Mouse (Mus musculus) limb, embryonic 12.5 days (tissue): ENCODE measurements around the gene Nono. TPM values are rescaled to one million over a fixed set of nuclear protein-coding genes. Genes with fewer than 3 reads are reported as not detected.

ENCODE experiments used
- ATAC-seq: fragments of 200-750 bp; cut with Nextera tagmentation; 2 replicates; pipeline ENCODE4 v1.8.0; 2017; ENCODE audit warnings: low read depth, moderate TSS enrichment; ENCODE audit not compliant: insufficient number of reproducible peaks, insufficient read depth, low FRiP score, low TSS enrichment
- H3K27ac ChIP-seq: fragments of 300-500 bp; sonication (generic); 2 replicates; pipeline ENCODE4 v1.5.1; 2016; ENCODE audit warnings: mild to moderate bottlenecking, moderate library complexity
- H3K27me3 ChIP-seq: fragments of 300-500 bp; sonication (generic); 2 replicates; pipeline ENCODE4 v1.6.1; 2016; ENCODE audit warnings: mild to moderate bottlenecking, moderate library complexity
- H3K36me3 ChIP-seq: fragments of 300-500 bp; sonication (generic); 2 replicates; pipeline ENCODE4 v1.6.1; 2016; ENCODE audit warnings: mild to moderate bottlenecking, moderate library complexity
- H3K4me1 ChIP-seq: fragments of 300-500 bp; sonication (generic); replicated peaks from 2 replicates; pipeline ENCODE4 v1.6.1; 2016
- H3K4me2 ChIP-seq: fragments of 300-500 bp; sonication (generic); 2 replicates; pipeline ENCODE4 v1.6.1; 2016; ENCODE audit warnings: mild to moderate bottlenecking, moderate library complexity
- H3K4me3 ChIP-seq: fragments of 300-500 bp; sonication (generic); replicated peaks from 2 replicates; pipeline ENCODE4 v1.5.1; 2016; ENCODE audit warnings: mild to moderate bottlenecking
- H3K9ac ChIP-seq: fragments of 300-500 bp; sonication (generic); replicated peaks from 2 replicates; pipeline ENCODE4 v1.6.1; 2016; ENCODE audit warnings: mild to moderate bottlenecking, moderate library complexity
- H3K9me3 ChIP-seq: fragments of 300-500 bp; sonication (generic); 2 replicates; pipeline ENCODE4 v1.6.1; 2016; ENCODE audit warnings: mild to moderate bottlenecking, moderate library complexity
- WGBS: fragments of 180-500 bp; shearing (Covaris S2); methylation state at CpG from one replicate; pipeline ENCODE4 v1.1.7; 2016; 5-methylcytosine and 5-hydroxymethylcytosine counted together
- polyA plus RNA-seq: library from polyadenylated mRNA; unstranded; fragments of >200 nt; fragmentation: Nextera tagmentation; extraction: Ambion mirVana; gene quantifications from 2 replicates; pipeline ENCODE4 v1.2.1, GENCODE M21; 2016

Gene Nono
- 567 and 579 TPM in 2 replicates for polyA plus RNA-seq

DNA sequence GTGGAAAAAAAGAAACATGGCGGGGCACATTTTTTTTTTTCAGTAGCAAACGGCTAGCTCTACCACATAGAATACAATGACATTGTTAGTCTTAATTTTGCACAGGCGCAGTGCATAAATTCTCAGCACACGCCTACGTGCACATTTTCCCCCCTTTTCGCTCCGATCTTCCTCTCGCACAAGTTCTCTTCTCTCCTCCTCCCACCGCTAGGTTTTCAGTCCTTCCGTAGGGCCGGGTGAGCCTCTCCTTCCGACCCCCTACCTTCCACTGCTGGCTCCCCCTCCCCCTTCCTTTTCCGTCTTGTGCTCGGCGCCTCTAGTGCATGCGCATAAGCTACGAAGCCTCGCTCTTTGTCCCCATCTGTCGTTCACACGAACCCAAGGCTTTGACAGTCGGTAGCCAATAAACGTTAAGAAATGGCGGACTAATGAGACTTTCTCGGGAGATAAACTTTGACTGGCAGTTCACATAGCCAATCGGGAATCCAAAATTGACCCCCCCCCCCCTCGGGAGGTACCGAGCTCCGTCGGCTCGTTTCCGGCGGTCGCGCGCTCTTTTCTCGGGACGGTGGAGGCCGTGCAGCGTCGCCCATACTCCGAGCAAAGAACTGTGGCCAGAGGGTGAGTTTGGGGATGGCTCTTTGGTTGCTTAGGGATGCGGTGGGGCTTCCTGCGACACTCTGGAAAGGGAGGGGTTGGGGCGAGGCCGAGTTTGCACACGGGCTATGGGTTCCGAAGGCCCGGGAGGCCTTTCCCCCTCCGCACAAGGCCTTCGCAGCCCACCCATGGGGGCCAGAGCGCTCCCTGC lies at the start of gene Nono:
TSS of gene Nono (plus strand) at position 177 of the 808 bp plus-strand sequence.
- peak; percentile 92 for ATAC-seq
- Histone ChIP-seq H3K9ac (peak within 1 kb of the TSS; percentile 88), H3K27ac (peak within 1 kb of the TSS; percentile 97), H3K4me2 (peak within 1 kb of the TSS; percentile 58), H3K27me3 (peaks cover 13% of the 10 kb centered on the region), H3K9me3 (no peaks in the 10 kb centered on the region), H3K36me3 (peaks cover 19% of the 10 kb centered on the region), H3K4me3 (peak within 1 kb of the TSS; percentile 63), H3K4me1 (no peaks in the 10 kb centered on the region; the same call in 1 of the 2 replicates)
- 15% methylated on average over 51 of the region's 51 CpGs for WGBS

DNA sequence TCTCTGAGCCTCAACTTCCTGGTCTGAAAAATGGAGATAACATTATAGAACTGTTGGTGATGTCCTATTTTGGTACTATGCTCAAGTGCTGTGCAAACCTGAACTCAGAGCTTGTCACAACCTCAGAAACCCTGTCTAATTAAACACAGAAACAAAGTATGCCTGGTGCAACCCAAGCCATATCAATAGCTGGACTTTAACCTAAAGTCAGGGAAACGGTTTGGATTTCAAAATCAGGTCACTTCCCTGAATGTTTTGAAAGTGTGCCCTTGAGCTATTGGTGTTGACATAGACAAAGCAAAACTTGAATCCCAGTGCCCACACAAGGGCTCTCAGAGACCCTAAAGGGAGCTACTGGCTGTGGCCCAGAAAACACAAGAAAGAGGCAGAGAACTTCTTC lies 49.4 kb upstream of the Nono start:
- Histone ChIP-seq H3K4me3 (no peak overlapping the region), H3K36me3 (no peaks in the 10 kb centered on the region), H3K9me3 (no peaks in the 10 kb centered on the region), H3K9ac (no peak overlapping the region), H3K4me2 (no peak overlapping the region), H3K27ac (no peak overlapping the region), H3K4me1 (no peaks in the 10 kb centered on the region), H3K27me3 (peaks cover 72% of the 10 kb centered on the region)
- 79% methylated on average over 1 of the region's 1 CpGs for WGBS
- ATAC-seq, result no peak

DNA sequence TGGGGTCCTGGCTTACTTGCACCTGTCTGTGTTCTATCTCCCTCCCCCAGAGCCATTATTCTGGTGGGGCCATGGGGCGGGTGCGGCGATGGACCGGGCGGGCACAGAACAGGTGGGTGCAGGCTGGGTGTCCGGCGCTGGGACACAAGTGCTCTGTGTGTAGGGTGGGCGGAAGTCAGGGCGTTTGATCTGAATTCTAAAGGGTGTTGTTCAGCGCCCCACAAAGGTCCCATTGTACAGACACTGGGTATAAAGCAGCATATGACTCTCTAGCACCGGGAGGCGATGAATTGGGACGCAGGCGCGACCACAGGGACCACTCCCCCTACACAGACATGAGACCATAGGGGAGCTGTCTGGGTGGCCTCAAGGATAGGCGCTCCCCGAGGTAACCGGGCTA lies 45.7 kb upstream of the Nono start:
- no peaks in the 10 kb centered on the region for H3K9me3 ChIP-seq
- H3K9ac ChIP-seq, result no peak overlapping the region
- 18% methylated on average over 18 of the region's 18 CpGs for WGBS
- H3K36me3 ChIP-seq, result no peaks in the 10 kb centered on the region
- no peak for ATAC-seq
- H3K27ac ChIP-seq, result no peak overlapping the region
- H3K4me1 ChIP-seq, result no peaks in the 10 kb centered on the region
- peaks cover 91% of the 10 kb centered on the region for H3K27me3 ChIP-seq
- no peak overlapping the region for H3K4me3 ChIP-seq
- no peak overlapping the region for H3K4me2 ChIP-seq

DNA sequence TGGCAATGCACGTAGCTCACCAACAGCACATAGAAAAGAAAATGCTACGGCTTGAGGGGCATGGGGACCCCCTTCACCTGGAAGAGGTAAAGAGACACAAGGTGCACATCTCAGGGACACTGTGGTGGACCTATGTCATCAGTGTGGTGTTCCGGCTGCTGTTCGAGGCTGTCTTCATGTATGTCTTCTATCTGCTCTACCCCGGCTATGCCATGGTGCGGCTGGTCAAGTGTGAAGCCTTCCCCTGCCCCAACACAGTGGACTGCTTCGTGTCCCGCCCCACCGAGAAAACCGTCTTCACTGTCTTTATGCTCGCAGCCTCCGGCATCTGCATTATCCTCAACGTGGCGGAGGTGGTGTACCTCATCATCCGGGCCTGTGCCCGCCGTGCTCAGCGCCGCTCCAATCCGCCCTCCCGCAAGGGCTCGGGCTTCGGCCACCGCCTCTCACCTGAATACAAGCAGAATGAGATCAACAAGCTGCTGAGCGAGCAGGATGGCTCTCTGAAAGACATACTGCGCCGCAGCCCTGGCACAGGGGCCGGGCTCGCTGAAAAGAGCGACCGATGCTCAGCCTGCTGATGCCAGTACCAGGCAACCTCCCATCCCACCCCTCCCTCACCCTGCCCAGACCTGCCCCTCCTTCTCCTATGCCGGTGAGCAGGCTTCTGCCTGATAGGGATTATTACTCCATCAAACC lies 44.5 kb upstream of the Nono start:
- no peak overlapping the region for H3K27ac ChIP-seq
- H3K4me1 ChIP-seq, result no peaks in the 10 kb centered on the region
- no peaks in the 10 kb centered on the region for H3K9me3 ChIP-seq
- WGBS, result 14% methylated on average over 32 of the region's 32 CpGs
- H3K4me2 ChIP-seq, result peak overlapping the region; percentile 54
- no peak for ATAC-seq
- H3K27me3 ChIP-seq, result peaks cover 90% of the 10 kb centered on the region
- peak overlapping the region; percentile 25 for H3K4me3 ChIP-seq
- no peak overlapping the region; the same call in 1 of the 2 replicates for H3K9ac ChIP-seq
- no peaks in the 10 kb centered on the region for H3K36me3 ChIP-seq

DNA sequence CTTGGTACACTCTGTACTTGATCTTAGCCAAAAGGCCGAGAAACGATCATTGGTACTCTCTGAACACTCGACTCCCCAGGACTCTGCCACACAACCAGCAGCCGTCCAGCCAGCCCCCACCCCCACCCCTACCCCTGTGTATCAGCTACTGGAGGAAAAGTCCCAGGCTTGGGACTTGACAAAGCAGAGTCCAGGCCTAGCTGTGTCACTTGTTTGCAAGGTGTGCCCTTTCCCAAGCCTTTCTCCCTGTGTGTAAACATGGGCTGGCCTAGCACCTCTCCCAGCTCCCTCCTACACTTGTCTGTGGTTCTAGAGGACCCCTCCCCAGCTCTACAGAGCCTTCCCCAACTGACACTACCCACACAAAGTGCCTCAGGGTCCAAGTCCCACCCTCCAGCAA lies 42.9 kb upstream of the Nono start:
- ATAC-seq, result no peak
- H3K4me2 ChIP-seq, result no peak overlapping the region
- H3K27ac ChIP-seq, result no peak overlapping the region
- no peaks in the 10 kb centered on the region for H3K36me3 ChIP-seq
- H3K9ac ChIP-seq, result no peak overlapping the region
- H3K4me3 ChIP-seq, result no peak overlapping the region
- WGBS, result 21% methylated on average over 4 of the region's 4 CpGs
- no peaks in the 10 kb centered on the region for H3K9me3 ChIP-seq
- no peaks in the 10 kb centered on the region for H3K4me1 ChIP-seq
- peaks cover 76% of the 10 kb centered on the region for H3K27me3 ChIP-seq

DNA sequence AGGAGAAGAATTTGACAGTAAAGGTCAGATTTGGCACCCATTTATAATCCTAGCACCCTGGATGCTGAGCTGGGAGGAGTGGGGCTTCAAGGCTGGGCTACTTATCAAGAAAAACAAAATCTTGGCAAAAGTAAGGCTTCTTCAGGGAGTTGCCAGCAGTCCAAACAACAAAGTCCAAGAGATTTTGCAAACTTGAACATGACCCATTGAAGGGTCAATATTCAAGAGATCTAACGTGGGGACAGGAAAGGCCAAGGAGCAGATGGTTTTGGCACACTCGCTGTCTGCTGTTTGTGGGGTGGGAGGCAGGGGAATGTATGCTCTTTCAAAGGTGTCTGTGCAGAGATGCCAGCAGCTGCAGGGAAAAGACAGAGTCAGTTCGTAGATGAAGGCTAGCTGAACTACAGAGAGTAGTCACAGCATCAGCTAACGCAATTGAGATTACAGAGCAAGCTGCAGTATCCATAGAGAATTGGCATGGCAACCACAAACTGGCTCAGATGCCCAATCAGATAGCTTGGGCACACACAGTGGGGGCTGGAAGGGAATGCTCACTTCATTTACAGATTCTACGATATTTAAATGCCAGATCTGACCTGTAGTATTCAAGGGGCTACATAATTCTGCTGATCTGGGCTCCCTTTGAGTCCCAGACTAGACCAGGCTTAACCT lies 40.1 kb upstream of the Nono start:
- no peak overlapping the region for H3K4me3 ChIP-seq
- ATAC-seq, result no peak
- H3K27ac ChIP-seq, result no peak overlapping the region
- H3K9ac ChIP-seq, result no peak overlapping the region
- H3K27me3 ChIP-seq, result peaks cover 56% of the 10 kb centered on the region
- no peaks in the 10 kb centered on the region for H3K4me1 ChIP-seq
- WGBS, result 75% methylated on average over 5 of the region's 5 CpGs
- no peak overlapping the region for H3K4me2 ChIP-seq
- H3K9me3 ChIP-seq, result no peaks in the 10 kb centered on the region
- no peaks in the 10 kb centered on the region for H3K36me3 ChIP-seq

DNA sequence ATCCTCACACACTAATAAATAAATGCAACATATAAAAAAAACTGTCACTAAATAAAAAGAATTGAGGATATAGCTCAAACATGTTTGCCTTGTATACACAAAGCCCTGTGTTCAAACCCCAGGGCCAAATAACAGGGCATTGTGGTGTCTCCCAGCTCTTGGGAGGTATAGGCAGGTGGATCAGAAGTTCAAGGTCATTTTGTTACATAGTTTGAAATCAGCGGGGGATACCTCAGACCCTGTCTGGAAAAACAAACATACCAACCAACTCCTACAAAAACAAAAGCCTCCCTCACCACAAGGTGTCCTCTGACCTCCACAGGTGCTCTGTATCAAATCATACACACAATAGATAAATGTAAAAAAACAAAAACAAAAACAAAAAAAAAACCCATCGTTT lies 34.8 kb upstream of the Nono start:
- Histone ChIP-seq H3K9me3 (no peaks in the 10 kb centered on the region), H3K9ac (no peak overlapping the region), H3K27me3 (peaks cover 46% of the 10 kb centered on the region), H3K4me1 (no peaks in the 10 kb centered on the region), H3K4me2 (no peak overlapping the region), H3K27ac (no peak overlapping the region), H3K4me3 (no peak overlapping the region), H3K36me3 (no peaks in the 10 kb centered on the region)
- 58% methylated on average over 2 of the region's 2 CpGs for WGBS
- ATAC-seq, result no peak

DNA sequence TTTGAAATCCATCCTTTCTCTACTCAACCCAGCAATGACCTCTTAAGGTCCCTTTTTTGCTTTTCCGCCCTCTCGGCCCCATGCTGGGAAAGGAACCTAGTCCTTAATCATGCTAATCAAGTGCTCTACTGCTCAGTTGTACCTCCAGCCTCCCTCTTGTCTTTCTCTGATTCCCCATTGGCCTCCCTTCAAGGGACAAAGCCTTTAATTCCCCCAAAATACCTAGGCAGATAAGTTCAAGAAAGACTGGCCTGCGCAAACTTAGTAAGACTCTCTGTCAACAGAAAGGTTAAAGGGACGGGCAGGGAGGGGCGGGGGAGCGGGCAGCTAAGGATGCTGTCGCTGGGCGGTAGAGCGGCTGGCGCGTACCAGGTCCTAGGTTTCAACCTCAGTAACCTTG lies 32.7 kb upstream of the Nono start:
- Histone ChIP-seq H3K27me3 (peaks cover 55% of the 10 kb centered on the region), H3K4me2 (no peak overlapping the region), H3K4me3 (no peak overlapping the region), H3K36me3 (no peaks in the 10 kb centered on the region), H3K9me3 (no peaks in the 10 kb centered on the region), H3K4me1 (no peaks in the 10 kb centered on the region), H3K27ac (no peak overlapping the region), H3K9ac (no peak overlapping the region)
- no peak for ATAC-seq
- 17% methylated on average over 11 of the region's 11 CpGs for whole genome bisulfite sequencing

DNA sequence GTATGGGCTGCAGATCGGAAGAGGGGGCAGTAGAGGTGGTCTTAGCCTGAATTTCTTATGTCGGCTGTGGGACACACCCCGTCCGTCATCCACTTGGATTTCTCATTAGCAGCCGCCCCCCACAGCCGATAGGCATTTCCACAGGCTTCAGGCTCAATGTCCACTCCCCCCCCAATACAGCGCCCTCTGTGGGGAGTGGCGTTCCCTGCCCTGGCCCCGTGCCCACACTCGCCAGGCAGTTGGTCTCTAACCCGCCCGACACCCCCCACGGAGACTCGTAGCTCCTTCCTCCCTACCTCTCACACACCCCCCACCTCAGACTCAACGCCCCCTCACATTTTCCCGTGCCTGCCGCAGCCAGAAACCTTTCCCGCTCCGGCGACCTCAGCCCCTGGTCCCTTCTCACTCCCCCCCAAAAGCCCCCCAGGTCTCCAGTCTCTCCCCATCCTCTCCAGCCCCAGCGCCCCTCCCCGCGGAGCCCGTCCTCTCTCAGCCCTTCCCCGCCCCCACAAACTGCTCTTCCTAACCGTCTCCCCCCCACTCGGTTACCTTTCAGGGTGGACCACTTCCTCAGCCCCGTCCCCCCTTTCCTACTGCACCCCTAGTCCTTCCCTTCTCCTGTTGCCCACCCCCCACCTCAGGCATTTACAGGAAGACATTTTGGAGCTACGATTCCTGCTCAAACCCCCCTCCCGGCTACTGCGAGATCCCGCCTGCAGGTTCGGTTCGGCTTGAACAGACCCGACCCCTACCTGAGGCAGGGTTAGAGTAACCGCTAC lies 10.0 kb upstream of the Nono start:
- peak overlapping the region; percentile 80 for H3K27ac ChIP-seq
- H3K36me3 ChIP-seq, result peaks cover 21% of the 10 kb centered on the region; the same call in 1 of the 2 replicates
- H3K27me3 ChIP-seq, result peaks cover 29% of the 10 kb centered on the region; the same call in 1 of the 2 replicates
- WGBS, result 22% methylated on average over 35 of the region's 36 CpGs
- peak; percentile 7; the same call in 1 of the 2 replicates for ATAC-seq
- no peaks in the 10 kb centered on the region for H3K9me3 ChIP-seq
- peaks cover 14% of the 10 kb centered on the region for H3K4me1 ChIP-seq
- H3K4me2 ChIP-seq, result peak overlapping the region; percentile 67
- peak overlapping the region; percentile 55 for H3K4me3 ChIP-seq
- H3K9ac ChIP-seq, result peak overlapping the region; percentile 74

DNA sequence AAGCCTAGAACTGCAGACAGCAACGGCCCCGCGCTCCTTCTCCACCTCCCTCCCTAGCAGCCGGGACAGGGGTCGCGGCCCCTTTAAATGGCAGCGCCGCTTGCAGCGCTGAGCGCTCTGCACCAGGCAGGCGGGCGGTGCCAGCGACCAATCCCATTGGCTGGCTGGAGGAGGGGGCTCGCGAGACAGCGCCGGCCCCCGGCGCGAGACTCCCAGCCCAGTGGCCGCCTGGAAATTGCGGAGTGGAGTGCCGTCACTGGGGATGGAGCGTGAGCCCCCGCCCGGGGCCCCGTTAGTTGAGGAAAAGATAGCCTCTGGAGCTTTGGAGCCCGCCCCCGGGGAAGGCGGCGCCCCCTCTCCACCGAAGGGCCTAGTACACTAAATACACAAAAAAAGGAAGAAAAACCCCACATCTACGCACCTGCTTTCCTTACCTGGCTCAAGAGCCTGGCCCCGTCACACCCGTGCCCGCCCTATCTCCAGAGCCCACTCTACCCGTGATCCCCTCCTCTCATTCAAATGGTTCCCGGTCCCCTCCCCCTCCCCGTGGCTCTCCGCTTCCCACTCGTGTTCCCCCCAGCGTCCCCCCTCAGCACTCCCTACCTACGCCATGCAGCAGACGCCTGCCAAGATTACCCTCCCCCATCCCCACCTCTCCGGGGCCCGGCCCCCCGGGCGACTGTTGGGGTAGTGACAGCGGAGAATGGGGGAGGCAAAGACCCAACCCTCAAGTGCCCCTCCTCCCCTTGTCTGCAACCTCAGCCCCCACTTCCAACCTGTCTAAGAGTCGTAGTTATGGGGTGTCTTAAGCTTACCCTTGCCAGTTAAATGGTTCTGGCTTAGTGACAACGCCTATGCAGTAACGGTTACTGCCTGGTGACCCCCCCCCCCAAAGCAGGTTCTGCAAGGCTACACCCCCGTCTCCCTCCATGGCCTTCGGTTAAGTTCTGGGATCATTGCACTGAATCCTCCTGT lies 9.1 kb upstream of the Nono start:
- peak overlapping the region; percentile 55 for H3K4me2 ChIP-seq
- peak overlapping the region; percentile 80 for H3K27ac ChIP-seq
- H3K4me3 ChIP-seq, result peak overlapping the region; percentile 55
- 10% methylated on average over 54 of the region's 54 CpGs for WGBS
- peaks cover 12% of the 10 kb centered on the region; the same call in 1 of the 2 replicates for H3K36me3 ChIP-seq
- peak; percentile 96 for ATAC-seq
- H3K4me1 ChIP-seq, result peaks cover 14% of the 10 kb centered on the region
- H3K27me3 ChIP-seq, result peaks cover 28% of the 10 kb centered on the region; the same call in 1 of the 2 replicates
- no peaks in the 10 kb centered on the region for H3K9me3 ChIP-seq
- H3K9ac ChIP-seq, result peak overlapping the region; percentile 74
